Mouse (Mus musculus) gastrocnemius, postnatal 10 days (tissue): ENCODE measurements at regions not wholly inside any gene's neighbourhood (a gene's known extent, or its start where the extent isn't known, plus 50 kb on each side); places are given as distances from the start of the nearest gene placed in this dataset.
"Not testable (repeated sequence)": the region's sequence is repeated elsewhere in the genome, so short reads cannot be mapped to it uniquely, and the experiment has no call there.

Experiments used
- DNase-seq: peaks from one replicate; pipeline ENCODE4 v3.0.0; 2021; ENCODE audit warnings: mixed read lengths

DNA sequence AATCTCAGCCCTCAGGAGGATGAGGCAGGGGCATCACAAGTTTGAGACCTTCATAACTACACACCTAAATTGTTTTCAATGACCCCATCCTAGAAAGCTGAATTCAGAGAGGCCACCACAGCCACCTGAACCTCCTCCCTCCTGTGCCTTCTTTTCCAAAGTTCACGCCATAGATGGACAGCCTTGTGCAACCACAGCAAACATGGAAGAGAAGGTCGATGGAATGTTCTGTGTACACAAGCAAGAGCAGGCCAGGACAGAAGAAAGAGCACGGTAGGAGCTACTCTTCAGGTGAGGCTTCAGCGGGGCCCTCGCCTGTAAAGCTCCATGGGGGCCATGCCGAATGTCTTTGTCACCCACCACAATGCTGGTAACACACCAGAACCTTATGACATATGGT, 481.1 kb upstream of the Sall1 start:
- DNase-seq: no peak

DNA sequence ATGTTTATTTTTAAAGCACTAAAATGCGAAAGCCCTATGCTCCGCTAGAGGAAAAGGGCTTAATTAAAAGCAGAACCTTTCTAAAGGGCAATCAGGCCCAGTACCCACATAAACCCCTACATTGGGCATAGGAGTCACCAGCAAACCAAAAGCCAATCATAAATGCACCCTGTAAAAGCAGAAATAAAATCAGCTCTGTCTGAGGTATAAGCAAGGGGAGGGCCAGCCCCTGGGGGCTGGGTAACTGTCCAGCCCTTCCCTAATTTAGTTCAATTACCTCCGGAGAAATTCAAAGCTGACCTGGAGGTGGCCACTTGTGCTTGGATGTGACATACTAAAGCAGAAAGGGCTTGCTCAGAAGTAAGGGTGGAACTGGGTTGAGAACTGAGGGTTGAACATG, 479.4 kb upstream of the Sall1 start:
- no peak for DNase-seq

DNA sequence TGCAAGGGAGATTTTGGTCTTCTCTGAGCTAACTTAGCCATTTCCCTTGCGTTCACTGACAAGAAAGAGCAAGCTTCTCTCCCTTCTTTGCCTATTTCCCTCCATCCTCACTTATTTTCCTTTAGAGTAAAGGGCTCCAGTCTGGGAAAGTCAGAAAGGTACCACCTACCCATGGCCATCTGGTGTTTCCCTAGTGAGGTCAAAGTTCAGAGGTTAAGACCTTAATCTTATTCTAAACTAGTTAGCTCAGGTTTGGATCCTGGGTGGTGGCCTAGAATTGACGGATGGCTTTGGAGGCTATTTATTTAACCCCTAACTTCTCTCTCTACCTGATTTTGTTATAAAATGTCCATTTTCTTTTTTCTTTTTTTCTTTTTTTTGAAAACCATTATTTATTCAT, 472.6 kb upstream of the Sall1 start:
- DNase-seq: no peak

DNA sequence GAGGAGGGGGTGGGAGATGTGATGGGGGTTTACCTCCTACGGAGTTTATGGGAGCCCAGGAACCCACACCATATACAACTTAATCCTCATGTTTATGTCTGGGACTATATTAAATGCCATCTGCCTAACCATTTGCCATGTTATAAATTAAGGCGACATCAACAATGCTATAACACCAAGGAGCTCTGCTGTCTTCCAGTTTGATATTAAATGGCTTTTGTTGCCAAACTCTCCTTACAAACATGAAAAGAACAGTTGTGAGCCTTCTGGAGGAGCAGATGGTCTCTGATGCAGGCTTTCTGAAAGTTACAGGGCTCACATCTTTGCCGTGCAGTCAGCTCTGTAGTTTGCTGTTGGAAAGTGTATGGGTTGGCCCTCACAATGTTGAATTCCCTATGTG, 470.3 kb upstream of the Sall1 start:
- DNase-seq: no peak

DNA sequence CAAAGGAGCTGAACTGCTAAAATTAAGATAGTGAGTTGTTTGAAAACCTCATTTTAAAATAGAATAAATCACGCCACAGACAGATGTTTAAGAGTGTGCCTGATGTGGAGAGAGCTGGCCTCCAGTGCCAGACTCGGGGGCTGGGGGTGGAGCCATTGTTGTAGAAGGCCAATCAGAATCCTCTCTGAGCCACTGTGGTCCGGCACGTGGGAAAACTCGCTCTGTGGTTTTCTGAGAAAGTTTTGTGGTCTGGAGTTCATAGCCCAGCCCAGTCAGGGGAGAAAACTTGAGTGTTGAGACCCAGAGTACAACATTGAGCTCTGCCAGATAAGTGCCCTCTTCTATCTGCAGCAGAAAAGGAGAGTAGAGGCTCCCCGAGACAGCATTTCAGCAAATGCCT, 463.7 kb upstream of the Sall1 start:
- no peak for DNase-seq

DNA sequence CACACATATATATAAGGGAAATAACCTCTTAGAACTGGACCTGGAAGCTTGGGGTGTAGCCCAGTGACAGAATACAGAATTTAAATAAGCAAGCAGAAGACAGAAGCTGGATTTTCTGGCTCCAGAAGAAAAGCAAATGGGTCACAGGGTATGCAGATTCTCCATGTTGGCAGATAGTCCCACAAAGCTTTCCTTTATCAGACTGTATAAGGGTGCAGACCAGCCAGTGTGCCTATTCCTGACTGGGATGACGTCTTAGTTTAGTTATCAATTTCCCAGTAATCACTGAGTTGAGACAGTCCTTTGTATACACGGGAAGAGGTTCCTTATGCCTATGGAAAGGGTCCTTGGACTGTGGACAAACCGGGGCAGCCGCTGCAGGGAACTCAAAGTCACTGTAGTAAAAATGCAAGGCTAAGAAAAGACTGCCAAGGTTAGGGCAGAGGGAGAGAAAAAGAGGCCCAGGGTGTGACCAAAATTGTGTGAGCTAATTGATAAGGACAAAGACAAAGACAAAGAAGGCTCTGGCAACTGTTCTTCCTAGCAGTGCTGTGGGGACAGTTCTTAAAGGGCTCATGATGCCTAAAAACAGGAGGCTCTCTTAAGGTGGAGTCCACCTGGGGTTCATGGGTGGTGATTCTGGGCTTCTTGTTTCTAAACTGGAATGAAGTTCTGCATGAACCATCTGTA, 459.7 kb upstream of the Sall1 start:
- no peak for DNase-seq

DNA sequence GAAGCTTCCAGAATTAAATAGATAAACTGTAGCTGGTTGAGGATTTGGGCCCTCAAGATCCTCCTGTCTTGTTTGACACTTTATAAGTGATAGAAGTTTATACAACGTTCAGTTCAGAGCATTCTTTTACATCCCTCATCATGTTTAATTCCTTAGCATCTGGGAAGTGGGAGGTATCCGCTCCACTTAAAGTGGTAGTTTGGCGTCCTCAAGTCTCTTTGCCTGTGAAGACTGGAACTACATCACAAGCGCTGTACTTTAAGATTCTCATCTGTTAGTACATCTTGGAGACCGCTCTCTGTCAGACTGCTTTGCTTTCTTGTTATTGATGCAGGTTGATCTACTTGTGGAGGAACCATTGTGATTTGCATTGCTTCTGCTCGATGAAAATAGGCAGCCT, 459.1 kb upstream of the Sall1 start:
- DNase-seq: no peak

DNA sequence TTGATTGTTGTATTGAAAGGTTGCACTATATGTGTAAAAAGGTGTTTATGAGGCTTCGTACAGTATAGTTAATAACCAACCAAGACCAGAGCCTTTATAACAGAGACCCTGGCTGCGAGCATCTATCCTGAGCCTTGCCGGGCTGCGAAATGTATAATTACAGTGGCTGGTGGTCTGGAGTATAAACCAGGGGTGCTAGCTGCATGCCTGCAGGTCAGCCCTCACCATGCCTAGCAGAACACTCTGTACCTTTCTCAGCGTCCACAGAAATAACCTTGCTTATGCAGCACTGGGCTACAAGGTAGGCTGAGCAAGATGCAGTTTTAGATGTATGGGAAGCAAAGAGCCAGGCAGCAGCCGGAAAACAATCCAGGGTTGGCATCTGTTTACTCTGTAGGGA, 457.8 kb upstream of the Sall1 start:
- DNase-seq: no peak

DNA sequence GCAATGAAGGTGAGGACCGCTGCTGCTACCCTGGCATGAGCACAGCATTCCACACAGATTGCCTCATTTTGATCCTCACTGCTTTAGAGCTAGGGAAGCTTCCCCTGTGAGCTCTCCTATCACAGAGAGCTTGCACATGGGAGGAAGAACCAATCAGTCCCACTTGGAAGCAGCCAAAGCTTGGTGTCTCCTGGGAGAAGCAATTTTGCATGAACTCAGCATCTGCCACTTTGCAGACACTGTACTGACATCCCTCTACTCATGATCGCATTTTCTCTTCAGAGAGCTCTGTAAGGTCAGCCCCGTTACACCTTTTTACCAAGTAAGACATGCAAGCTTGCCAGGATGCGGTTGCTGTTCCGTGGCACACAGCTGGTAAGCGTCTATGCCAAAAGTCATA, 455.9 kb upstream of the Sall1 start:
- no peak for DNase-seq

DNA sequence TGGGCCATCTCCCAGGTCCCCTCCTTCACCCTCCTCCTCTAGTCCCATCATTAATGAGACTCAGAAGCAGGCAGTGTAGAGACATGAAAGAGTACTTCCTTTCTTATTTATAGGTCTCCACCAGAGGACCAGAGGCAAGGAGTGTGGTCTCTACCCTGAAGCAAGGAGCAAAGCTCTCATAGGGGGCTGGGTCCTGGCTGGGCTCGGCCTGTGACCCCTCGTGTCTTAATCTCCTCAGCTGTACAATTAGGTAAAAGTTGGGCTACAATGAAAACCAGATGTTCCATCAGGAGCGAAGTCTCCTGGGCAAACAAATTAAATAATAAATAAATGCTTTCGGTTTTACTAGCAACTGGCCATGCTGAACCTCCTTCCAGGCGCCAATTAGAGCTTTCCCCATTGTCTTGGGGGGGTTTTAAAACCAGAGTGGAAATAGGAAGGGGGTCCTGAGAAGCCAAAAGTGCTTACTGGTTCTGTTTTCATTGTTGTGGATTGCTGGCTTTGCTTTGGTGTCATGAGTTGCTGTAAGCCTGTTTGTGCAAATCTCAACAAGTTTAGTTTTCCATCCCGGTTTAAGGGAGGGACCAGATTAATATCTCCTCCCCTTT, 454.2 kb upstream of the Sall1 start:
- DNase-seq: no peak

DNA sequence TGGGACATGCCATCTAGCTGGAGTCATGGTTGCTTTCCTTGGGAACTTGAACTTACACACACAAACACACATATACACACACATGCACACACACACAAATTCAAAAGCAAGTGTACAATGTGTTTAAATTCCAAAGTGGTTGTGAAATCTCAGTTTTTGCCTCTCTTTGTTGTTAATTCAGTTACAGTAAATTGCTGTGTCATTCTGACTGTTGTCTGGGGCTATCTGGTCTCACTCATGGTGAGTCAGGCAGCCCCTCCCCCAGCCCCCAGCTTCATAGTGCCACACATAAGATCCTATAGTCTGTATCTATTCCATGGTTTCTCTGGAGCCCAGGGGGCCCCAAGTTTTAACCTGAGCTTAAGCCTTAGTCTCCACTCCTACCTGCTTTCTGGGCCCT, 448.4 kb upstream of the Sall1 start:
- no peak for DNase-seq

DNA sequence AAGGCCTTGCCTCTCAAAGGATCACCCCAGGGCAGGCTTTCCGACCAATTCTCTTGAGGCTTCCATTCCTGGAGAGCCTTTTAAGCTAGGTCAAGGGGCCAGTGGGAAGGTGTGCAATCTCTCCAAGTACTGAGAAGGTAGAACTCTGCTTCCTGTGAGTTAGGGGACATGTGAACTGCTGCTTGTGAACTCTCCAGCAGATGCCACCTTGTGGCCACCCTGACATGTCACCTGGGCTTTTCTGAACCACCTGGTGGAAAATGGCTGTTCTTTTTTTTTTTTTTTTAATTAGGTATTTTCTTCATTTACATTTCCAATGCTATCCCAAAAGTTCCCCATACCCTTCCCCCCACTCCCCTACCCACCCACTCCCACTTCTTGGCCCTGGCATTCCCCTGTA, 438.5 kb upstream of the Sall1 start:
- DNase-seq: not testable (repeated sequence)

DNA sequence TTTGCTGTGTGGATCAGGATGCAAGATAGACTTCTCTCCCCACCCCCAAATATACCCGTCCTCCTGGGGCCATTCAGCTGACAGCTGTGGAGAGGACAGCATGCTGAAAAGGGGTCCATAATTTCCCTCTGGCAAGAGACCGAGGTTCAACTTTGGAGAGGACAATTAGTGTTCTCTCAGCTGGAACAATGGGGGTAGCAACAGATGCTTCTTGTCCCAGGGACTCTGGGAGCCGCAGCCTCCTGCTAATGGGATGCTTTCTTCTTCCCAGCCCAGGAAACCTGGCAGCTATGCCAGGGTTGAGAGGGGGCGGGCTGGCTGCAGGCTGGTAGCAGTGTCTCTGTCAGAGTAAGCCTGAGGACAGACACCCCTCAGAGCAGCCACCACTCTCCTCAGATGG, 433.0 kb upstream of the Sall1 start:
- no peak for DNase-seq

DNA sequence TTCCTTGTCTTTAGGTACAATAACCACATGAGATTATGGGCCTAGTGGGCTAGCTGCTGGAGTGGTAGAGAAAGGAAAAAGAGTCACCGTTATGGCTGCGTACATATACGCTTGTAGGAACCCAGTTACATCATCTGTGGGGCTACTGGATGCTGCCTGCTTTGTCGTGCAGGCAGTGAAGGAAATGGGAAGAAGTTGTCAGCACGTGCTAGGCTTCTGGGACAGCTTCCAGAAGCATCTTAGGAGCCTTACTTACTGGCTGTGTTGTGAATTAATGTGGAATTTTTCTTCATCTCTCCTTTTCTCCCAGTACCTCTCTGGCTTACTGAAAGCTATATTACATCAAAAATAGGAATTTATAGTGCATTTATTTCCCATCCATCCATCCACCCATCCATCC, 427.2 kb upstream of the Sall1 start:
- no peak for DNase-seq

DNA sequence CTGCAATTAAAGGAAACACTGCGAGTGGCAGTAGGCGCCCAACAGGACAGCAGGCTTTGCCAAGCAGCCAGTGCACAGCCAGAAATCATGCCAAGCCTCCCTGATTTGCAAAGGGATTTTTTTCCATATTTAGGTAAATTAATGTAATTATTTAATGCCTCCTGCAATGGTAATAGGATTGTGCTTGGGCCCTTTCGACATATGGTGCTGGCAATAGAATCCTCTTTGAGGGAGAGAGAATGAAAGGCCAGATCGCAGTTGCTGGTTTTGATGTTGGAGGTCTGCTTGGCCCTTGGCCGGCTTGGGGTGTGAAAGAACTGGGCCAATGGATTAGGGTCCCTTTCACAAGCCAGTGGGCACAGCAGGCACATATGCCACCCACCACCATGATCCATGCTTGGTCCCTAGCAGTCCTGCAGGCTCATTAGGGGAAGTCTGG, 424.8 kb upstream of the Sall1 start:
- DNase-seq: no peak

DNA sequence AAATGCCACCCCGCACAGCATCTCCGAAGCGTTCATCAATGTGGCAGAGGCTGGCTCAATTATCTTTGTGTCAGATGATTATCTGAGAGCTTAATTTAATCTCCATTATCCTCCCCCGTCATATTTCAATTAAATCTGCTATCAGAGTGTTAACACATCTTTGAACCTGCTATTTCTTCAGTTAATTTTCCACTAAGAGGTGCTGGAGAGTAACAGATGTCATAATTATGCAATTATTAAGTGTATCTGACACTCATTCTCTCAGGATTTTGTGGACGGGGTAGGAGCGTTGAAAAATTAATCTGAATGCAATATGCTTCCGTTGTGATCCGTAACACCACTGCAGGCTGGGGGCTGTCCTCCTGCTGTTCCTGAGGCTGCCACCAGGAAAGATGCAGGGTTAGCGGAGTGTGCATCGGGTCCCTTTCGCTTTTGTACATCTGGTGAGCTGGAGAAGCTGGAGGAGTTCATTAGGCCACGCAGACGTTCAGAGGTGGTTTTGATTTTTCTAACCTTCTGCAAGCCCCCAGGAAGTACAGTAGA, 421.3 kb upstream of the Sall1 start:
- no peak for DNase-seq

DNA sequence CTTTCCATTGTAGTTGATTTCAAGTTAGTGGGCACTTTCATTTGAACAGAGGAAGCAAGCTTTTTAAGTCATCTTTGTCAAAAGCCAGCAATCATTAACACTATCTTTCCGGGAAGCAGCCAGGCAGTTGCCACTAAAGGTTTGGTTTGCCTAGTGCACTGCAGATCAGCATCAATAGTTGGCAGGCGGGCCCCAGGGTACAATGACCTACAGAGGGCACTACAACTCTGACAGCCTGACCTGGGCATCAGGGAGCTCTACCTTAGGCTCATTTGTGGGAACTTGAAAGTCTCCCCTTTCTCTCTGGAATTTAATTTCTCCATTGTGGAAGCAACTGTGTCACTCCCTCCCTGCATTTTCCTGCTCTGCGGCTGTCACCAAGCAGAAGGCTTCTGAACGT, 412.6 kb upstream of the Sall1 start:
- DNase-seq: no peak

DNA sequence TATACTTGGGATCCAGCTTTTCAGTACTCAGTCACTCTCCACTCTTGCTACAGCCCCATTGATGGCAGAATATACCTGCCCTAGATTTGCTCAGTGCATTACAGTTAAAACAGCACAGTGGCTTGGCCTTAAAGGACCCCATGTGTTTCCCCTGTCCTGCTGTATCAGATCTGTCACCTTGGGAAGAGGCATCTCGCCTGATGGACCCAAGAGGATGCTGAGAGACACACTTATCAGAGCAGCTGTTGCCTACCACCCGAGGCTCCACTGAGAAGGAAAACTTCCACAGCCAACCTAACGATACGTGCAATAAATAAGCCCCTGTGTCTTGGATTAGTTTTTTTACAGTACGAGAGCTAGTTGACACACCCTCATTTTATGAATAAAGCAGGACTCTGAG, 411.8 kb upstream of the Sall1 start:
- DNase-seq: no peak

DNA sequence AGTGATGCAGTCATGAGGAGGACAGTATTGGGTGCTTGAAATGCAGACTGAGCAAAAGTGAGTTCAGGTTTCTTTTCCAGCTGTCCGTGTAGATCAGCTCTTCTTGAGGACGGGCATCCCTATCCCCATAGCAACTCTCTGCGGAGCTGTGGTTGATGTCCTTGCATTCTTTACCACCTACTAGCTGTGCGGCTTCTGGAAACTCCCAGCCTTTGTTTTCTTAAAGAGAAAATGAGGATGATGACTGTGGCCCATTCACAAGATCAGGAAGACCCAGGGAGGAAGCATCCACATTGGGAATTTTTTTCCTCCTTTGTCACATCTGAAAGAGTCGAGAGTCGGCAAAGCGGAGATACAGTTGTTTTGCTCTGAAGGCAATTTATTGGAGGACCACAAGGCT, 410.2 kb upstream of the Sall1 start:
- no peak for DNase-seq

DNA sequence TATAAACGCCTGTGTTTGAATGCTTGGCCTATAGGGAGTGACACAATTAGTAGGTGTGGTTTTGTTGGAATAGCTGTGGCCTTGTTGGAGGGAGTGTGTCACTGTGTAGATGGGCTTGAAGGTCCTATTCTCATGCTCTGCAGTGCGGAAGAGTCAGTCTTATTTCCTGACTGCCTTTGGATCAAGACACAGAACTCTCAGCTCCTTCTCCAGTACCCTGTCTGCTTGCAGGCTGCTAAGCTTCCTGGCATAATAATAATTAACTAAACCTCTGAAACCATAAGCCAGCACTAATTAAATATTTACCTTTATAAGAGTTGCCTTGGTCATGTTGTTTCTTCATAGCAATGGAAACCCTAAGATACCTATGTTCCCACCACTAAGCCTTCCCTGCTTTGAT, 409.8 kb upstream of the Sall1 start:
- no peak for DNase-seq

DNA sequence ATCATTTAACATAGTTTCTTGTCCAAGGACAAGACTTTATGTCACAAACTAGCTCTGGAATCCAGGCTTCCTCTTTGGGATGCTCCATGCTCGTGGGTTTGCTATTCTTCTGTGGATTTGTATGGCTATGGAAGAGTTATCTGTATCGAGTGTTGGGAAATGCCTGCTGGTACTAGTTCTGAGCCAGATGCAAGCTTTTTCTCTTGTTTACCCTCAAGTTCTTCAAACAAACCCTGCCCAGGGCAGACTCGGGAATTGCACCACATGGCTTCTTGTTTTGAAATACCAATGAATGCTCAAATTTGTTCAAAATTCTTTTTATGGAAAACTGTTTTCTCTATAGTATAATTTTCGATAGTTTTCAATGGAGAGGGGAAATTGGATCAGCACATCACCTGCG, 400.5 kb upstream of the Sall1 start:
- DNase-seq: no peak

DNA sequence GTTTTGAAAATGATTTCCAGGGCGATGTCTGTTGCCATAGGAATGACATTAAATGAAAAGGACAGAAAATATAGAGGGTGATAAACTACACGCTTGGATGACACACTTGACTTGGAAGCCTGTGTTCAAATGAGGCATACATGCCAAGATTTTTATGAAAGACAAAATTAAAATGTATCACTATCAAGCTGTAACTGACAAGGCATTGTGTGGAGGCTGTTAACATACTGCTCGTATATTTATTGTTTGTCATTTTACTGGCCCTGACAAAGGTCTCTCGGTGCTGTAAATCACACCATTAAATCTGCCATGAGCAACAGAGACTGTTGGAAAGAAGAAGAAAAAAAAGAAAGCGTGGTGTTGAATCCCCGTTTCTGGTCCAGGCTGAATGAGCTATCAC, 395.3 kb upstream of the Sall1 start:
- DNase-seq: no peak

DNA sequence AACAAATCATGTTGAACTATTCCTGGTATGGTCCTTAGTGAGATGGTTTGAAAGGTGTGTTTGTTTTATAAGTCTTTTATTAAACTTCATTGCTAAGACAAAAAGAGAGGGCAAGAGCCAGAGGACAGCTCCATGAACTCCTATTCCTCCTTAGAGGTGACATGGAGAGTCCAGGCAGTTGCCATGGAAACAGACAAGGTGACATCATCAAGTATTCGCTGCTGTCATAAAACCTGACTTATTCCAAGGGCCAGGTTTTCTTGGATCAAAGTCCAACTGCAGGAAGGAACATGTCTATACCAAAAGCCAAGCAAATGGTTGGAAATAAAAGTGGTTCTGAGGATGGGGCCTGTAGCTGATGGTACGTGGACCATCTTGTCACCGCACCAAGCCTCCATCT, 383.0 kb upstream of the Sall1 start:
- DNase-seq: no peak

DNA sequence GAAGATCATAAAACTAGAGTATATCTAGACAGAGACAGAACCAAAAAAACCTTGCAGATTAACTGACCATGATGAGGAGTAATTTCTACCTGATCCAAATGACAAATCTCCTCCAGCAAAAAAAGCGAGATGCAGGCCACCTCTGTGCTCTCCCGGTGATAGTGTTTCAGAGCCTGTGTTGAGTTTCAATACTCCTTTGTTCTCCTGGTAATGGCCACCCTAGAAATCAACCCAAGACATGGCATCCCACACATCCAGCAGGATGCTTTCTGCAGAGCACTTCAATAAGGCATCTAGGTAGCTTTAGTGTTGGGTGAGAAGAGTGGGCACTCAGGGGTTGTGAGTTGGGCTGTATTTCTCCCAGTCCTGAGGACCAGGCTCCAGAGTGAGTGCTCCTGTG, 371.3 kb upstream of the Sall1 start:
- no peak for DNase-seq
